Mouse (Mus musculus) testis, adult 2 months (tissue): Measurements from ENCODE around the gene Rtel1.

ENCODE experiments used
- CTCF ChIP-seq: fragments of 200-500 bp; IDR thresholded peaks from 2 replicates; pipeline ENCODE4 v1.5.1; 2012; ENCODE audit warnings: low read depth, mild to moderate bottlenecking, inconsistent platforms, low read length, moderate library complexity; ENCODE audit not compliant: control insufficient read depth, insufficient read depth, insufficient replicate concordance
- POLR2A ChIP-seq: fragments of 200-500 bp; IDR thresholded peaks from 2 replicates; pipeline ENCODE4 v1.6.1; 2012; ENCODE audit warnings: low read depth, mild to moderate bottlenecking, inconsistent platforms, low read length, moderate library complexity; ENCODE audit not compliant: control insufficient read depth

DNA sequence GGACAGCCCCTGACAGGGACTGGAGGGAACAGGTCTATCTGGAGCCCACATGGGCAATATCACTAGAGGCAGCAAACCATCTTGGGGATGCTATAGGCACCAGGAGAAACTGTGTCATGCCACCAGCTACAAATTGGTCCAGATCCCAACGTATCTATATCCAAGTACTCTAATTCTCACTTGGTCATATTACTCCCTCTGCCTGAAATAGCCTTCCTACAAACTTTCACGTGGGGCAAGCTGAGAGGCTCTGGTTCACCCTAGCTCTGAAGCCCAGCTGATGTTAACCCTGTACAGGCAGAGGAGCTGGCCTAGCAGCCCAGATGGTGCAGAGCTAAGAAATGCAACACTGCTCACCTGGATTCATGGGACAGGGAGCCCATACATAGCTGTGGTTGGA lies 72.0 kb downstream of the Rtel1 start:
- TF ChIP-seq POLR2A (no peak), CTCF (no peak)
